Mouse (Mus musculus) testis, adult 2 months (tissue): Measurements from ENCODE around the gene Cd96.

ENCODE experiments used
- CTCF ChIP-seq: fragments of 200-500 bp; IDR thresholded peaks from 2 replicates; pipeline ENCODE4 v1.5.1; 2012; ENCODE audit warnings: low read depth, mild to moderate bottlenecking, inconsistent platforms, low read length, moderate library complexity; ENCODE audit not compliant: control insufficient read depth, insufficient read depth, insufficient replicate concordance
- POLR2A ChIP-seq: fragments of 200-500 bp; IDR thresholded peaks from 2 replicates; pipeline ENCODE4 v1.6.1; 2012; ENCODE audit warnings: low read depth, mild to moderate bottlenecking, inconsistent platforms, low read length, moderate library complexity; ENCODE audit not compliant: control insufficient read depth

DNA sequence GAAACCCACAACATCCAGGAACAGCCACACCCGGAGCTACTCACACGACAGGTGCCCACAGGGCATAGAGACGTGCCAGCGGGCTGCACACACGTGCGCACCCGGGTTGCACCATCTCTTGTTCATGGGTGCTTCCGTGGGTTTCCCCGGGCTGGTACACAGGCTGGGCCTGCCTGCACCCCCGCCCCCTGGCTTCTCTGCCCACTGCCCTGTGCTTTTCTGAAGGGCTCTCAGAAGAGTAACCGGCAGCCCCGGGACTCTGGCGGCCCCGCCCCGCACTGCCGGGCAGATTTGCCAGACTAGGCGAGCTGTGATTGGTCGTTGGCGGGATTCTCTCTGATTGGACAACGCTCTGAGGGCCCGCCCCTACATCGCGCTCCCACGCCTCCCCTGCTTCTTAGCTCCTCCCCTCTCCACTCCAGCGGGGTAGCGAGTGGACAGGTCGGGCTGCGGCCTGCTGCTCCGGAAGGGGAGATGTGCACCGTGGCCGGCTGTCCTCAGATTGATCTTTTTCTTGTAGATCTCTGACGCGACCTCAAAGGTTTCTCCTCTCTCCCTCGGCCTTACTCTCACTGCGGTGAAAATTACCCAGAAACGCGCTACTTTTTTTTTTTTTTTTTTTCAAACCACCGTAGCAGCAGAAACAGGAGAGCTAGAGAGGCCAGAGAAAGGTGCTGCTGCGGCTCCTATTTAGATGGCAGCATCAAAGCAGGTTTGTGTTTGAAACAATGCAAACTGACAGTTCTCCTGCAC, 109.7 kb downstream of the Cd96 start, which contains the start of gene Plcxd2:
- TF ChIP-seq POLR2A (peak; percentile 94), CTCF (no peak)
